24 mouse cellular contexts compared by ENCODE assay signal in the genomic region with DNA sequence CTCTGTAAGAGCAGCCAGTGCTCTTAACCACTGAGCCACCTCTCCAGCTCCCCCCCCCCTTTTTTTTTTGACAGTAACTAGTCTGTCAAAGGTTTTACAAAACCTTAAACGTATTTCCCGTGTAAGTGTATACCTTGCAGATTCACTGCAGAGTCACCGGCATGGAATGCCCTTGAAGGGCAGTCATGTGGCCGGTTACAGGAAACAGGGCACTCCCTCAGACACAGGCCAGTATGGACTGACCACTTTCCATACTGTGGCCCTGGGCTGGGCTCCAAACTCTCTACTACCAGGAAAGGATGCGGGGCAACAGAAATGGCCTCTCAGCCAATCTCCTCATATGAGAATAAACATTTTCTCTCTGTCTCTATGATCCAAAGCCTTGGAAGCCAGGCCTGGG. TPM values are rescaled to one million over a fixed set of nuclear protein-coding genes. Genes with fewer than 3 reads are reported as not detected.
"Had no signal": no experiment of that assay in that cellular context is flagged by ENCODE, and none has a peak within 500 bp of the region (broad histone marks: within the 10 kb centered on the region; RNA-seq: fewer than 3 reads in every experiment).

No protein-coding gene starts in this region.

- H3K4me2 ChIP-seq: liver, embryonic 15.5 days; lung, embryonic 14.5 days; midbrain, embryonic 11.5 days; midbrain, embryonic 13.5 days; midbrain, embryonic 15.5 days; neural tube, embryonic 13.5 days; neural tube, embryonic 15.5 days; stomach, embryonic 15.5 days had no signal

- H3K36me3 ChIP-seq: liver, embryonic 15.5 days; midbrain, embryonic 13.5 days; midbrain, embryonic 15.5 days; neural tube, embryonic 13.5 days; neural tube, embryonic 15.5 days; stomach, embryonic 15.5 days had no signal

- H3K9ac ChIP-seq: liver, embryonic 15.5 days; liver, postnatal 0 days; lung, embryonic 14.5 days; midbrain, embryonic 13.5 days; midbrain, embryonic 15.5 days; neural tube, embryonic 13.5 days; neural tube, embryonic 15.5 days; stomach, embryonic 15.5 days had no signal

- H3K9me3 ChIP-seq: liver, embryonic 15.5 days; megakaryocyte, embryonic 14.5 days; midbrain, embryonic 13.5 days; midbrain, embryonic 15.5 days; neural tube, embryonic 13.5 days; neural tube, embryonic 15.5 days; stomach, embryonic 15.5 days had no signal

- H3K27ac ChIP-seq: liver, embryonic 15.5 days; macrophage; midbrain, embryonic 13.5 days; midbrain, embryonic 15.5 days; neural tube, embryonic 13.5 days; neural tube, embryonic 15.5 days; stomach, embryonic 15.5 days had no signal

- H3K4me1 ChIP-seq: midbrain, embryonic 13.5 days; midbrain, embryonic 15.5 days; neural tube, embryonic 13.5 days; neural tube, embryonic 15.5 days had no signal

- H3K4me3 ChIP-seq: liver, embryonic 15.5 days; megakaryocyte, embryonic 14.5 days; midbrain, embryonic 13.5 days; midbrain, embryonic 15.5 days; neural tube, embryonic 13.5 days; neural tube, embryonic 15.5 days; stomach, embryonic 15.5 days had no signal

- H3K27me3 ChIP-seq: megakaryocyte, embryonic 14.5 days; midbrain, embryonic 13.5 days; midbrain, embryonic 15.5 days; neural tube, embryonic 13.5 days; neural tube, embryonic 15.5 days; stomach, embryonic 15.5 days had no signal

- ATAC-seq: liver, postnatal 0 days; midbrain, embryonic 13.5 days; midbrain, embryonic 15.5 days had no signal

- DNase-seq: liver, postnatal 0 days; lung, embryonic 14.5 days; lung, postnatal 14 days; lung, postnatal 36 days; right cerebral cortex, postnatal 14 days; thymus, adult 18-20 months; thymus, postnatal 14 days; thymus, postnatal 36 days had no signal

RNA-seq across cellular contexts. Expression of a gene that starts 8.8 kb away (rescaled TPM):
- total RNA-seq: megakaryocyte progenitor cell, adult 5-6 weeks; monocyte, adult 5-6 weeks had no signal
- polyA plus RNA-seq: macrophage; midbrain, embryonic 13.5 days; midbrain, embryonic 15.5 days; midbrain, postnatal 0 days had no signal

RNA-seq across cellular contexts. Expression of a gene that starts 23.3 kb away (rescaled TPM):
- total RNA-seq: monocyte, adult 5-6 weeks had no signal

RNA-seq across cellular contexts. Expression of a gene that starts 30.5 kb away (rescaled TPM):
- total RNA-seq: megakaryocyte progenitor cell, adult 5-6 weeks; monocyte, adult 5-6 weeks had no signal
- polyA plus RNA-seq: macrophage had no signal

RNA-seq across cellular contexts. Expression of a gene that starts 40.2 kb away (rescaled TPM):
- total RNA-seq: midbrain, postnatal 0 days; monocyte, adult 5-6 weeks had no signal
- polyA plus RNA-seq: macrophage; midbrain, embryonic 15.5 days; midbrain, postnatal 0 days; neural tube, embryonic 15.5 days had no signal

RNA-seq across cellular contexts. Expression of a gene that starts 49.0 kb away (rescaled TPM):
- total RNA-seq: megakaryocyte progenitor cell, adult 5-6 weeks; midbrain, postnatal 0 days; monocyte, adult 5-6 weeks had no signal
- polyA plus RNA-seq: liver, embryonic 15.5 days; liver, postnatal 0 days; lung, embryonic 14.5 days; lung, embryonic 16.5 days; macrophage; midbrain, embryonic 11.5 days; midbrain, embryonic 13.5 days; midbrain, embryonic 15.5 days; neural tube, embryonic 11.5 days; neural tube, embryonic 13.5 days; neural tube, embryonic 15.5 days; spleen, adult 2 months; stomach, embryonic 15.5 days; thymus, postnatal 0 days had no signal
